Mouse (Mus musculus): ENCODE data around the gene Gan. TPM values are rescaled to one million over a fixed set of nuclear protein-coding genes. Genes with fewer than 3 reads are reported as not detected.

Gene Gan
- polyA plus RNA-seq, 2 experiments: 3.6 to 7.6 TPM

GRCm38 (mm10) chr8:117263442-117263841 lies 105.5 kb downstream of the Gan start:
- H3K9me3 ChIP-seq (ENCODE audit: control insufficient read depth, low read length): no peaks in the 10 kb centered on the region
- no peak overlapping the region for H3K4me3 ChIP-seq (replicated peaks; ENCODE audit: low read length)
- no peaks in the 10 kb centered on the region for H3K27me3 ChIP-seq (ENCODE audit: control insufficient read depth, insufficient read depth, low read length)
- ATAC-seq (ENCODE audit: low FRiP score, low read depth) (no peak), DNase-seq (ENCODE audit: low spot score) (no peak)
- H3K4me2 ChIP-seq (replicated peaks; ENCODE audit: low read depth, low read length, severe bottlenecking): no peak overlapping the region
- peaks cover 32% of the 10 kb centered on the region for H3K4me1 ChIP-seq (ENCODE audit: control insufficient read depth, insufficient read depth, low read length)
- no peak for TF ChIP-seq POLR2A (IDR thresholded peaks at IDR 0.05; ENCODE audit: borderline replicate concordance, extremely low read depth, insufficient read depth, insufficient read length)
- WGBS: 70% methylated on average over 6 of the region's 6 CpGs
- H3K9ac ChIP-seq (ENCODE audit: low read depth, low read length, severe bottlenecking): no peak overlapping the region
- H3K27ac ChIP-seq (replicated peaks; ENCODE audit: low read depth, low read length): no peak overlapping the region
- H3K36me3 ChIP-seq (ENCODE audit: control insufficient read depth, insufficient read depth, low read length): no peaks in the 10 kb centered on the region

- Histone ChIP-seq H3K27ac (replicated peaks; ENCODE audit: low read depth, low read length) (no peak overlapping the region), H3K9ac (ENCODE audit: low read depth, low read length, severe bottlenecking) (no peak overlapping the region), H3K4me2 (replicated peaks; ENCODE audit: low read depth, low read length, severe bottlenecking) (no peak overlapping the region), H3K9me3 (ENCODE audit: control insufficient read depth, low read length) (no peaks in the 10 kb centered on the region), H3K27me3 (ENCODE audit: control insufficient read depth, insufficient read depth, low read length) (no peaks in the 10 kb centered on the region), H3K4me1 (ENCODE audit: control insufficient read depth, insufficient read depth, low read length) (peaks cover 16% of the 10 kb centered on the region), H3K4me3 (replicated peaks; ENCODE audit: low read length) (no peak overlapping the region), H3K36me3 (ENCODE audit: control insufficient read depth, insufficient read depth, low read length) (no peaks in the 10 kb centered on the region)
- no peak for ATAC-seq (ENCODE audit: low FRiP score, low read depth)
- WGBS: 77% methylated on average over 5 of the region's 5 CpGs
- DNase-seq (ENCODE audit: low spot score): no peak
- TF ChIP-seq POLR2A (IDR thresholded peaks at IDR 0.05; ENCODE audit: borderline replicate concordance, extremely low read depth, insufficient read depth, insufficient read length): no peak
These were observed 107.1 kb downstream of the Gan start for GRCm38 (mm10) chr8:117265079-117265478.

Other genes with a start within 250 kb of the Gan start
- gene Cmc2, start 236.7 kb upstream of the Gan start, polyA plus RNA-seq (2012; rRNA removed): 21.0 and 29.0 TPM in 2 replicates
- 69.3 and 74.7 TPM in 2 replicates for gene Cmc2, start 236.7 kb upstream of the Gan start, polyA plus RNA-seq (2014; fragmentation: Nextera tagmentation; extraction: Ambion mirVana)
- gene Cenpn, start 236.4 kb upstream of the Gan start, polyA plus RNA-seq (2012; rRNA removed): 36.8 and 39.7 TPM in 2 replicates
- gene Cenpn, start 236.4 kb upstream of the Gan start, polyA plus RNA-seq (2014; fragmentation: Nextera tagmentation; extraction: Ambion mirVana): 31.3 and 34.2 TPM in 2 replicates
- gene Atmin, start 214.7 kb upstream of the Gan start, polyA plus RNA-seq (2012; rRNA removed): 10.6 and 11.7 TPM in 2 replicates
- gene Atmin, start 214.7 kb upstream of the Gan start, polyA plus RNA-seq (2014; fragmentation: Nextera tagmentation; extraction: Ambion mirVana): 11.4 and 11.8 TPM in 2 replicates
- 1.1 and 1.4 TPM in 2 replicates for gene 1700030J22Rik, start 179.2 kb upstream of the Gan start, polyA plus RNA-seq (2012; rRNA removed)
- gene 1700030J22Rik, start 179.2 kb upstream of the Gan start, polyA plus RNA-seq (2014; fragmentation: Nextera tagmentation; extraction: Ambion mirVana): 0.74 and 0.95 TPM in 2 replicates
- 55.5 and 68.2 TPM in 2 replicates for gene Gcsh, start 164.6 kb upstream of the Gan start, polyA plus RNA-seq (2012; rRNA removed)
- gene Gcsh, start 164.6 kb upstream of the Gan start, polyA plus RNA-seq (2014; fragmentation: Nextera tagmentation; extraction: Ambion mirVana): 121 and 122 TPM in 2 replicates
- gene Pkd1l2, start 75.7 kb upstream of the Gan start, polyA plus RNA-seq (2012; rRNA removed): 0.04 and 0.16 TPM in 2 replicates
- 0.07 and 0.08 TPM in 2 replicates for gene Pkd1l2, start 75.7 kb upstream of the Gan start, polyA plus RNA-seq (2014; fragmentation: Nextera tagmentation; extraction: Ambion mirVana)
- gene Bco1, start 62.3 kb upstream of the Gan start, polyA plus RNA-seq (2012; rRNA removed): 0.25 and 0.29 TPM in 2 replicates
- gene Bco1, start 62.3 kb upstream of the Gan start, polyA plus RNA-seq (2014; fragmentation: Nextera tagmentation; extraction: Ambion mirVana): 0.48 and 0.65 TPM in 2 replicates
- gene Cmip, start 98.9 kb downstream of the Gan start, polyA plus RNA-seq (2012; rRNA removed): 39.7 and 48.3 TPM in 2 replicates
- gene Cmip, start 98.9 kb downstream of the Gan start, polyA plus RNA-seq (2014; fragmentation: Nextera tagmentation; extraction: Ambion mirVana): 27.1 and 37.1 TPM in 2 replicates

All from limb, embryonic 14.5 days (tissue).